Mouse (Mus musculus): ENCODE results near the gene Cdc42se2. TPM values are rescaled to one million over a fixed set of nuclear protein-coding genes. Genes with fewer than 3 reads are reported as not detected.

Cdc42se2 gene
- polyA plus RNA-seq, 1 experiment from 2014 or later: 228 TPM

- Histone ChIP-seq H3K9me3 (no peaks in the 10 kb centered on the region), H3K27me3 (no peaks in the 10 kb centered on the region), H3K4me1 (peaks cover 31% of the 10 kb centered on the region), H3K36me3 (replicated peaks) (no peaks in the 10 kb centered on the region), H3K4me2 (peak overlapping the region; percentile 59), H3K4me3 (replicated peaks) (peak overlapping the region; percentile 91), H3K9ac (no peak overlapping the region), H3K27ac (no peak overlapping the region)
- no peak for ATAC-seq (ENCODE audit: low FRiP score)
- 85% methylated on average over 3 of the region's 3 CpGs for WGBS
Observed at GRCm38 (mm10) chr11:54785566-54785965, 1.9 kb downstream of the Cdc42se2 start.

GRCm38 (mm10) chr11:54784436-54784835, 3.0 kb downstream of the Cdc42se2 start:
- Histone ChIP-seq H3K27me3 (no peaks in the 10 kb centered on the region), H3K9ac (no peak overlapping the region), H3K4me3 (replicated peaks) (no peak overlapping the region), H3K9me3 (no peaks in the 10 kb centered on the region), H3K27ac (no peak overlapping the region), H3K36me3 (replicated peaks) (no peaks in the 10 kb centered on the region), H3K4me2 (no peak overlapping the region), H3K4me1 (peaks cover 31% of the 10 kb centered on the region)
- ATAC-seq (ENCODE audit: low FRiP score): no peak
- WGBS: 95% methylated on average over 3 of the region's 3 CpGs

- Histone ChIP-seq H3K4me2 (no peak overlapping the region), H3K27ac (no peak overlapping the region), H3K4me1 (peaks cover 34% of the 10 kb centered on the region), H3K9ac (no peak overlapping the region), H3K4me3 (replicated peaks) (no peak overlapping the region), H3K36me3 (replicated peaks) (0 out of 2 replicates have a peak, but pooled peaks cover 4% of the 10 kb centered on the region), H3K9me3 (no peaks in the 10 kb centered on the region), H3K27me3 (no peaks in the 10 kb centered on the region)
- 90% methylated on average over 6 of the region's 6 CpGs for WGBS
- ATAC-seq (ENCODE audit: low FRiP score): no peak
Observed at GRCm38 (mm10) chr11:54782253-54782652, 5.2 kb downstream of the Cdc42se2 start.

GRCm38 (mm10) chr11:54779946-54780345, 7.5 kb downstream of the Cdc42se2 start:
- Histone ChIP-seq H3K27me3 (no peaks in the 10 kb centered on the region), H3K9ac (no peak overlapping the region), H3K4me2 (no peak overlapping the region), H3K4me3 (replicated peaks) (no peak overlapping the region), H3K4me1 (peaks cover 29% of the 10 kb centered on the region), H3K9me3 (no peaks in the 10 kb centered on the region), H3K36me3 (replicated peaks) (0 out of 2 replicates have a peak, but pooled peaks cover 4% of the 10 kb centered on the region), H3K27ac (no peak overlapping the region)
- ATAC-seq (ENCODE audit: low FRiP score): no peak
- WGBS: 94% methylated on average over 1 of the region's 1 CpGs

GRCm38 (mm10) chr11:54778131-54778844, 9.2 kb downstream of the Cdc42se2 start:
- 74% methylated on average over 1 of the region's 1 CpGs for WGBS
- Histone ChIP-seq H3K4me3 (replicated peaks) (no peak overlapping the region), H3K36me3 (replicated peaks) (0 out of 2 replicates have a peak, but pooled peaks cover 4% of the 10 kb centered on the region), H3K4me2 (no peak overlapping the region), H3K4me1 (peaks cover 16% of the 10 kb centered on the region), H3K9me3 (no peaks in the 10 kb centered on the region), H3K27ac (no peak overlapping the region), H3K27me3 (no peaks in the 10 kb centered on the region), H3K9ac (no peak overlapping the region)
- no peak for ATAC-seq (ENCODE audit: low FRiP score)

- H3K4me3 ChIP-seq (replicated peaks): no peak overlapping the region
- H3K27me3 ChIP-seq: no peaks in the 10 kb centered on the region
- H3K4me2 ChIP-seq: no peak overlapping the region
- peaks cover 18% of the 10 kb centered on the region for H3K4me1 ChIP-seq
- no peak overlapping the region for H3K9ac ChIP-seq
- WGBS: 72% methylated on average over 6 of the region's 6 CpGs
- no peaks in the 10 kb centered on the region for H3K9me3 ChIP-seq
- no peak for ATAC-seq (ENCODE audit: low FRiP score)
- H3K36me3 ChIP-seq (replicated peaks): 0 out of 2 replicates have a peak, but pooled peaks cover 4% of the 10 kb centered on the region
- no peak overlapping the region for H3K27ac ChIP-seq
Observed at GRCm38 (mm10) chr11:54777387-54778130, 9.9 kb downstream of the Cdc42se2 start.

- Histone ChIP-seq H3K4me3 (replicated peaks) (no peak overlapping the region), H3K4me2 (no peak overlapping the region), H3K27ac (no peak overlapping the region), H3K4me1 (peaks cover 16% of the 10 kb centered on the region), H3K36me3 (replicated peaks) (0 out of 2 replicates have a peak, but pooled peaks cover 4% of the 10 kb centered on the region), H3K27me3 (no peaks in the 10 kb centered on the region), H3K9ac (no peak overlapping the region), H3K9me3 (no peaks in the 10 kb centered on the region)
- 82% methylated on average over 4 of the region's 4 CpGs for WGBS
- no peak for ATAC-seq (ENCODE audit: low FRiP score)
Observed at GRCm38 (mm10) chr11:54776735-54777333, 10.6 kb downstream of the Cdc42se2 start.

GRCm38 (mm10) chr11:54776367-54776701, 11.1 kb downstream of the Cdc42se2 start:
- no peak overlapping the region for H3K4me3 ChIP-seq (replicated peaks)
- H3K36me3 ChIP-seq (replicated peaks): 0 out of 2 replicates have a peak, but pooled peaks cover 4% of the 10 kb centered on the region
- H3K9ac ChIP-seq: no peak overlapping the region
- H3K4me2 ChIP-seq: no peak overlapping the region
- no peak for ATAC-seq (ENCODE audit: low FRiP score)
- H3K27me3 ChIP-seq: no peaks in the 10 kb centered on the region
- no peaks in the 10 kb centered on the region for H3K9me3 ChIP-seq
- H3K27ac ChIP-seq: no peak overlapping the region
- 89% methylated on average over 2 of the region's 2 CpGs for whole genome bisulfite sequencing
- H3K4me1 ChIP-seq: peaks cover 16% of the 10 kb centered on the region

- Histone ChIP-seq H3K4me1 (peaks cover 17% of the 10 kb centered on the region), H3K9me3 (no peaks in the 10 kb centered on the region), H3K27ac (no peak overlapping the region), H3K4me2 (no peak overlapping the region), H3K36me3 (replicated peaks) (0 out of 2 replicates have a peak, but pooled peaks cover 4% of the 10 kb centered on the region), H3K27me3 (no peaks in the 10 kb centered on the region), H3K4me3 (replicated peaks) (no peak overlapping the region), H3K9ac (no peak overlapping the region)
- no peak for ATAC-seq (ENCODE audit: low FRiP score)
- WGBS: 90% methylated on average over 4 of the region's 4 CpGs
Observed at GRCm38 (mm10) chr11:54775628-54776366, 11.7 kb downstream of the Cdc42se2 start.

- Histone ChIP-seq H3K4me1 (peaks cover 21% of the 10 kb centered on the region), H3K9me3 (no peaks in the 10 kb centered on the region), H3K4me2 (no peak overlapping the region), H3K4me3 (replicated peaks) (no peak overlapping the region), H3K36me3 (replicated peaks) (0 out of 2 replicates have a peak, but pooled peaks cover 4% of the 10 kb centered on the region), H3K9ac (no peak overlapping the region), H3K27me3 (no peaks in the 10 kb centered on the region), H3K27ac (no peak overlapping the region)
- ATAC-seq (ENCODE audit: low FRiP score): no peak
- 84% methylated on average over 7 of the region's 7 CpGs for WGBS
Observed at GRCm38 (mm10) chr11:54774282-54775078, 13.0 kb downstream of the Cdc42se2 start.

GRCm38 (mm10) chr11:54771549-54771948, 15.9 kb downstream of the Cdc42se2 start:
- peaks cover 30% of the 10 kb centered on the region for H3K4me1 ChIP-seq

More at GRCm38 (mm10) chr11:54771549-54771948, 15.9 kb downstream of the Cdc42se2 start:
- H3K9ac ChIP-seq: no peak overlapping the region
- H3K9me3 ChIP-seq: no peaks in the 10 kb centered on the region
- H3K4me2 ChIP-seq: no peak overlapping the region
- H3K27me3 ChIP-seq: no peaks in the 10 kb centered on the region
- H3K27ac ChIP-seq: no peak overlapping the region
- H3K36me3 ChIP-seq (replicated peaks): no peaks in the 10 kb centered on the region
- H3K4me3 ChIP-seq (replicated peaks): no peak overlapping the region
- no peak for ATAC-seq (ENCODE audit: low FRiP score)

All from forebrain, embryonic 12.5 days (tissue).